Mouse (Mus musculus) midbrain, embryonic 12.5 days (tissue): ENCODE measurements around the gene Gm9958. TPM values are rescaled to one million over a fixed set of nuclear protein-coding genes. Genes with fewer than 3 reads are reported as not detected.
A peak's percentile ranks its signal among the peaks of the same experiment; 100 is the strongest.

Source experiments
- ATAC-seq: fragments of 200-750 bp; cut with Nextera tagmentation; 2 replicates; pipeline ENCODE4 v1.8.0; 2017; ENCODE audit warnings: low read depth, moderate TSS enrichment, moderate library complexity; ENCODE audit not compliant: low FRiP score
- H3K27ac ChIP-seq: fragments of 300-500 bp; sonication (generic); replicated peaks from 2 replicates; pipeline ENCODE4 v1.5.1; 2016; ENCODE audit warnings: mild to moderate bottlenecking
- H3K27me3 ChIP-seq: fragments of 300-500 bp; sonication (generic); 2 replicates; pipeline ENCODE4 v1.6.1; 2016; ENCODE audit warnings: mild to moderate bottlenecking
- H3K36me3 ChIP-seq: fragments of 300-500 bp; sonication (generic); 2 replicates; pipeline ENCODE4 v1.6.1; 2016
- H3K4me1 ChIP-seq: fragments of 300-500 bp; sonication (generic); 2 replicates; pipeline ENCODE4 v1.6.1; 2016
- H3K4me2 ChIP-seq: fragments of 300-500 bp; sonication (generic); replicated peaks from 2 replicates; pipeline ENCODE4 v1.6.1; 2016; ENCODE audit warnings: mild to moderate bottlenecking, moderate library complexity
- H3K4me3 ChIP-seq: fragments of 300-500 bp; sonication (generic); 2 replicates; pipeline ENCODE4 v1.5.1; 2016; ENCODE audit warnings: mild to moderate bottlenecking
- H3K9ac ChIP-seq: fragments of 300-500 bp; sonication (generic); replicated peaks from 2 replicates; pipeline ENCODE4 v1.6.1; 2016; ENCODE audit warnings: mild to moderate bottlenecking, moderate library complexity
- H3K9me3 ChIP-seq: fragments of 300-500 bp; sonication (generic); 2 replicates; pipeline ENCODE4 v1.6.1; 2016; ENCODE audit warnings: mild to moderate bottlenecking
- WGBS: fragments of 180-500 bp; shearing (Covaris S2); methylation state at CpG from one replicate; pipeline ENCODE4 v1.1.7; 2016; 5-methylcytosine and 5-hydroxymethylcytosine counted together
- polyA plus RNA-seq: library from polyadenylated mRNA; unstranded; fragments of >200 nt; fragmentation: Nextera tagmentation; extraction: Ambion mirVana; gene quantifications from 2 replicates; pipeline ENCODE4 v1.2.1, GENCODE M21; 2016

Gene Gm9958
- 8.6 and 9.9 TPM in 2 replicates for polyA plus RNA-seq

DNA sequence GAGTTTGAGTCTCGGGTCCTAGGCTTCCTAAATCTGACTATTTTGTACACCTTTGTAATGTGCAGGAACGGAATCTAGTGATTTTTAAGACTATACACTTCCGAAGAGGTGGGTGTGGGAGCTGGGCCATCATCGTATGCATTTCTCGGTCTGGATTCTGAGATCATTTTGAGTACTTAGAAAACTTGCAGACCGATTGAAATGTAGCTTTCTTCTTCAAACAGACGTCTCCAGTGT, at the start of gene Gm9958:
Gene Gm9958, plus strand, starts transcription at position 138 of the 237 bp plus-strand sequence.
- Histone ChIP-seq H3K36me3 (no peaks in the 10 kb centered on the region), H3K27ac (peak within 1 kb of the TSS; percentile 99), H3K9ac (peak within 1 kb of the TSS; percentile 95), H3K4me2 (peak within 1 kb of the TSS; percentile 72), H3K27me3 (no peaks in the 10 kb centered on the region), H3K9me3 (no peaks in the 10 kb centered on the region), H3K4me3 (peak within 1 kb of the TSS; percentile 96), H3K4me1 (peaks cover 25% of the 10 kb centered on the region)
- ATAC-seq: no peak
- WGBS: 4% methylated on average over 7 of the region's 7 CpGs

GRCm38 (mm10) chr5:90331071-90331470, 35.9 kb upstream of the Gm9958 start:
- no peaks in the 10 kb centered on the region for H3K4me1 ChIP-seq
- WGBS: 91% methylated on average over 1 of the region's 1 CpGs
- H3K4me2 ChIP-seq: no peak overlapping the region
- H3K9ac ChIP-seq: no peak overlapping the region
- no peaks in the 10 kb centered on the region for H3K36me3 ChIP-seq
- no peak overlapping the region for H3K27ac ChIP-seq
- no peak overlapping the region for H3K4me3 ChIP-seq
- no peaks in the 10 kb centered on the region for H3K27me3 ChIP-seq
- no peaks in the 10 kb centered on the region for H3K9me3 ChIP-seq
- ATAC-seq: no peak

DNA sequence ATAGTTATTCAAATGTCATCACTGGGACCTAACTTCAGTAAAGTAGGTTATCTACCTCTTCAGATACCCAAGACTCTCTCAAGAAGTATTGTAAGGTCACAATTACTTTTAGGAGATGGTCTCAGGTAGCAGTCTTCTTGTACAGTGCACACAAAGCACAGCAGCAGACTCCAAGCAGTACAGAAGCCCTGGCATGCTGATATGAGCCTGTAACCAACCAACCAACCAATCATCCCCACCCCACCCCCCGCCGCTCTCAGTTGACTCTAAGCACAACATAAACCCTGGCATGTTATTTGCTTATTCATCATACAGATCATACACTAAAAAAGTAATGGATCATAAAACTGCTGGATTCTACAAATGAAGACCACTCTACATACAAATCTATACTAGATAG, 34.5 kb upstream of the Gm9958 start:
- Histone ChIP-seq H3K4me2 (no peak overlapping the region), H3K27ac (no peak overlapping the region), H3K27me3 (no peaks in the 10 kb centered on the region), H3K9ac (no peak overlapping the region), H3K9me3 (no peaks in the 10 kb centered on the region), H3K36me3 (no peaks in the 10 kb centered on the region), H3K4me3 (no peak overlapping the region), H3K4me1 (no peaks in the 10 kb centered on the region)
- 91% methylated on average over 2 of the region's 2 CpGs for WGBS
- no peak for ATAC-seq

GRCm38 (mm10) chr5:90338177-90339091, 28.6 kb upstream of the Gm9958 start:
- H3K4me3 ChIP-seq: peak overlapping the region; percentile 25
- H3K9ac ChIP-seq: 0 out of 2 replicates have a peak overlapping the region, but pooled peaks have one; percentile 4
- H3K4me2 ChIP-seq: peak overlapping the region; percentile 41
- H3K36me3 ChIP-seq: no peaks in the 10 kb centered on the region
- no peaks in the 10 kb centered on the region for H3K9me3 ChIP-seq
- peak overlapping the region; percentile 25; the same call in 1 of the 2 replicates for H3K27ac ChIP-seq
- 36% methylated on average over 7 of the region's 7 CpGs for WGBS
- H3K27me3 ChIP-seq: no peaks in the 10 kb centered on the region
- peaks cover 18% of the 10 kb centered on the region for H3K4me1 ChIP-seq
- peak; percentile 80 for ATAC-seq

DNA sequence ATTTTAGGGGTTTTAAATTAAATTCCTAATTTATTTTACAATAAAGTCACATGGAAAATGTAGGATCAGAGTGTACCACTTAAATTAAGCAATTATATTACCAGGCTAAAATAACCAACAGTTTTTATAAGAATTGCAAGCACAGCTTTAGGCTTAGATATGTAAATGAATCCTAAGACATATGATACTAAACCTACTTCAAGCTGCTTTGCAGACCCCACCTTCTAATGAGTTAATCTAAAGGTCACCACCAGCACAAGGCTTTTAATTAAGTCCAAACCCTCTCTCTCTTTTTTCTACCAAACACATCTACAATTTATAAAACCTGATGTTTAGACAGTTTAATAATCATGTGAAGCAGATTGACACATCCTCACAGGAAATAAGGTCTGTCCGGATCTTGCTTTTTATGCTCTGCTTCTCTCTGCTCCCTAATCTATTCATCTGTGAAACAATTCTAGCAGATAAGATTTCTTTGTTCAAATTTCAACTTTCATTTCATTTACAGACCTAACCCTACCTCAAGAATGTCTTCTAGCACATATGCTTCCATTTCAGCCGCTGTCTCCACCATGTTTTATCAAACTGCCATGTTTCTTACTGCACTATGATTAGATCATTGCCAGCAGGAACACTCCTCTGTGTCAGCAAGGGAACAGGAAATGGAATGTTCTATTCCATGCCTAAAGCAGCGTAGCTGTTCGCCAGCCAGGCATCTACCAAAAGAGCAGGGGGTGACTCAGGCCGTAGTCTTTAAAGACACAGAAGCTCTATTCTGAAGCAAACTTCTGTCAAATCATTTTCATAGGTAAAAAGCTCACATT, 27.7 kb upstream of the Gm9958 start:
- Histone ChIP-seq H3K36me3 (no peaks in the 10 kb centered on the region), H3K9ac (no peak overlapping the region), H3K27ac (peak overlapping the region; percentile 70), H3K4me1 (peaks cover 18% of the 10 kb centered on the region), H3K27me3 (no peaks in the 10 kb centered on the region), H3K9me3 (no peaks in the 10 kb centered on the region), H3K4me2 (peak overlapping the region; percentile 49), H3K4me3 (peak overlapping the region; percentile 35)
- WGBS: 25% methylated on average over 5 of the region's 5 CpGs
- ATAC-seq: peak; percentile 88

GRCm38 (mm10) chr5:90339953-90340343, 27.1 kb upstream of the Gm9958 start:
- Histone ChIP-seq H3K9ac (no peak overlapping the region), H3K27me3 (no peaks in the 10 kb centered on the region), H3K27ac (peak overlapping the region; percentile 70; the same call in 1 of the 2 replicates), H3K4me2 (peak overlapping the region; percentile 49), H3K4me1 (peaks cover 18% of the 10 kb centered on the region), H3K4me3 (no peak overlapping the region), H3K36me3 (no peaks in the 10 kb centered on the region), H3K9me3 (no peaks in the 10 kb centered on the region)
- ATAC-seq: no peak
- WGBS: 95% methylated on average over 1 of the region's 1 CpGs

- Histone ChIP-seq H3K4me1 (peaks cover 18% of the 10 kb centered on the region), H3K4me3 (no peak overlapping the region), H3K27ac (no peak overlapping the region), H3K4me2 (no peak overlapping the region), H3K36me3 (no peaks in the 10 kb centered on the region), H3K9ac (no peak overlapping the region), H3K9me3 (no peaks in the 10 kb centered on the region), H3K27me3 (no peaks in the 10 kb centered on the region)
- 69% methylated on average over 4 of the region's 4 CpGs for WGBS
- ATAC-seq: no peak
Observed at GRCm38 (mm10) chr5:90340847-90341246, 26.2 kb upstream of the Gm9958 start.

GRCm38 (mm10) chr5:90346877-90347276, 20.1 kb upstream of the Gm9958 start:
- no peak overlapping the region for H3K9ac ChIP-seq
- no peaks in the 10 kb centered on the region for H3K4me1 ChIP-seq
- no peak overlapping the region for H3K4me2 ChIP-seq
- no peaks in the 10 kb centered on the region for H3K9me3 ChIP-seq
- H3K36me3 ChIP-seq: no peaks in the 10 kb centered on the region
- WGBS: 98% methylated on average over 3 of the region's 3 CpGs
- ATAC-seq: no peak
- no peak overlapping the region for H3K4me3 ChIP-seq
- H3K27me3 ChIP-seq: no peaks in the 10 kb centered on the region
- H3K27ac ChIP-seq: no peak overlapping the region

- no peaks in the 10 kb centered on the region for H3K27me3 ChIP-seq
- WGBS: 94% methylated on average over 4 of the region's 4 CpGs
- no peaks in the 10 kb centered on the region for H3K4me1 ChIP-seq
- no peak overlapping the region for H3K4me2 ChIP-seq
- no peak overlapping the region for H3K4me3 ChIP-seq
- H3K9me3 ChIP-seq: no peaks in the 10 kb centered on the region
- no peak overlapping the region for H3K9ac ChIP-seq
- no peak for ATAC-seq
- no peak overlapping the region for H3K27ac ChIP-seq
- no peaks in the 10 kb centered on the region for H3K36me3 ChIP-seq
Observed at GRCm38 (mm10) chr5:90353552-90354317, 13.3 kb upstream of the Gm9958 start.

DNA sequence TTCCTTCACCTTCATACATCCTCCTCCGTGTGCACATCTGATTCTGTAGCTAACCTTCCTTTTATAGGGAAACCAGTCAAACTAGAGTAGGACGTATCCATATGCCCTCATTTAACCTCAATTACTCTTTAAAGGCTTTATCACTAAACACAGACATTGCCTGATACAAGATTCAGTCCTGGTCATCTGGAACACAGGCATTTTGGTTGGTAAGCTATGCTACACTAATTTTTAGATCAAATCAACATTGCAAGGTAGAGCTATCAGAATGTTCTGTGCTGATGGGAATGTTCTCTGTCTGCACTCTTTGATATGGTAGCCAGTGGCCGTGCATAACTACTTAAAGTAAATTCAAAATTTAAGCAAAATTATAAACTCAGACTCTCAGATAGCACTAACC, 11.2 kb upstream of the Gm9958 start:
- no peak overlapping the region for H3K27ac ChIP-seq
- no peaks in the 10 kb centered on the region for H3K27me3 ChIP-seq
- ATAC-seq: no peak
- H3K9me3 ChIP-seq: no peaks in the 10 kb centered on the region
- WGBS: 88% methylated on average over 3 of the region's 3 CpGs
- peaks cover 5% of the 10 kb centered on the region; the same call in 1 of the 2 replicates for H3K36me3 ChIP-seq
- H3K4me1 ChIP-seq: no peaks in the 10 kb centered on the region
- no peak overlapping the region for H3K9ac ChIP-seq
- H3K4me3 ChIP-seq: no peak overlapping the region
- H3K4me2 ChIP-seq: no peak overlapping the region

GRCm38 (mm10) chr5:90364526-90364925, 2.5 kb upstream of the Gm9958 start:
- H3K4me3 ChIP-seq: peak overlapping the region; percentile 96
- H3K4me2 ChIP-seq: peak overlapping the region; percentile 72
- no peaks in the 10 kb centered on the region for H3K9me3 ChIP-seq
- 5% methylated on average over 6 of the region's 6 CpGs for WGBS
- ATAC-seq: no peak
- H3K4me1 ChIP-seq: peaks cover 25% of the 10 kb centered on the region
- no peaks in the 10 kb centered on the region for H3K27me3 ChIP-seq
- H3K27ac ChIP-seq: no peak overlapping the region; the same call in 1 of the 2 replicates
- H3K36me3 ChIP-seq: peaks cover 4% of the 10 kb centered on the region; the same call in 1 of the 2 replicates
- H3K9ac ChIP-seq: peak overlapping the region; percentile 95
